Mouse (Mus musculus): ENCODE results near the gene Nupl1. TPM values are rescaled to one million over a fixed set of nuclear protein-coding genes. Genes with fewer than 3 reads are reported as not detected.

Nupl1 gene
- polyA plus RNA-seq, 1 experiment = not detected

DNA sequence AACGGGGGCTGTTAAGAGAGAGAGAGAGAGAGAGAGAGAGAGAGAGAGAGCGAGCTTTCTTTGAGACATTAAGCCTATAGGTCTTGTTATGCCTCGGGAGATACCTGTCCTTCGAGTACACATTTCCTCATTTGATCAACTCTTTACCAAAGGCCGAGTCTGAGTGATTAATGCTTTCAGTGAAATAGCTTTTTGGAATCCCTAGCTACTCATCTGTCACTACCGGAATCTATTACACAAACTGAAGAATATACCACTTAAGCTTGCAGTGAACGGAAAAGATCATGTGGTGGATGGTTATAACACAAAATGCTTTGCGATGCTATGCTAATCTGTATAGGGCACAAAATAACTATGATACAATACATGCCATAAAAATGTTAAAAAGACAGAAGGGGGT, 865 bp downstream of the Nupl1 start:
- Histone ChIP-seq H3K4me1 (replicated peaks; ENCODE audit: control insufficient read depth, insufficient read depth, low read length) (peaks cover 14% of the 10 kb centered on the region), H3K27ac (ENCODE audit: control insufficient read depth, insufficient read depth, low read length) (no peak overlapping the region), H3K4me3 (ENCODE audit: control insufficient read depth, insufficient read depth, low read length) (no peak overlapping the region), H3K27me3 (ENCODE audit: control insufficient read depth, insufficient read depth, low read length) (no peaks in the 10 kb centered on the region), H3K36me3 (ENCODE audit: control insufficient read depth, insufficient read depth, low read length) (no peaks in the 10 kb centered on the region)
- TF ChIP-seq POLR2A (IDR thresholded peaks at IDR 0.05; ENCODE audit: control insufficient read depth, extremely low read depth, insufficient read depth, low read length, poor library complexity) = no peak
- TF ChIP-seq CTCF (IDR thresholded peaks at IDR 0.05; ENCODE audit: borderline replicate concordance, control insufficient read depth, extremely low read depth, insufficient read depth, low read length, poor library complexity) = no peak
- 5% methylated on average over 8 of the region's 8 CpGs for WGBS
- no peak for DNase-seq

DNA sequence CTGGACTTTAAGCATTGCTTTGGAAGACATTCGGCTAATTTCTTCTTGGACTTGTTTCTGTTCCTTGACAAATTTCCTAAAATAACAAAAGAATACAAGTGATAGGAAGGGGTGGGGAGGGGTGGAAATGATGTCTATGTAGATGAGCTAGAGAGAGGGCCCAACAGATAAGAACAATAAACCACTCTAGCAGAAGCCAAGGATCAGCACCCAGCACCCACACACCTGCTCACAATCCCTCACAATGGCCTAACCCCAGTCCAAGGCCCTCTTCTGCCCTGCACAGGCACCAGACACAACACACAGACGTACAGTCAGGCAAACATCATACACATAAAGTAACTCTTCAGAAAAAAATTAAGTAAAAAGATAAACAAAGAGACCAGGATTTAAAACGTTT, 12.7 kb downstream of the Nupl1 start:
- Histone ChIP-seq H3K36me3 (ENCODE audit: control insufficient read depth, insufficient read depth, low read length) (peaks cover 47% of the 10 kb centered on the region), H3K4me3 (ENCODE audit: control insufficient read depth, insufficient read depth, low read length) (no peak overlapping the region), H3K27me3 (ENCODE audit: control insufficient read depth, insufficient read depth, low read length) (no peaks in the 10 kb centered on the region), H3K27ac (ENCODE audit: control insufficient read depth, insufficient read depth, low read length) (no peak overlapping the region), H3K4me1 (replicated peaks; ENCODE audit: control insufficient read depth, insufficient read depth, low read length) (no peaks in the 10 kb centered on the region)
- no peak for TF ChIP-seq CTCF (IDR thresholded peaks at IDR 0.05; ENCODE audit: borderline replicate concordance, control insufficient read depth, extremely low read depth, insufficient read depth, low read length, poor library complexity)
- no peak for TF ChIP-seq POLR2A (IDR thresholded peaks at IDR 0.05; ENCODE audit: control insufficient read depth, extremely low read depth, insufficient read depth, low read length, poor library complexity)
- WGBS = 91% methylated on average over 3 of the region's 3 CpGs
- no peak for DNase-seq

DNA sequence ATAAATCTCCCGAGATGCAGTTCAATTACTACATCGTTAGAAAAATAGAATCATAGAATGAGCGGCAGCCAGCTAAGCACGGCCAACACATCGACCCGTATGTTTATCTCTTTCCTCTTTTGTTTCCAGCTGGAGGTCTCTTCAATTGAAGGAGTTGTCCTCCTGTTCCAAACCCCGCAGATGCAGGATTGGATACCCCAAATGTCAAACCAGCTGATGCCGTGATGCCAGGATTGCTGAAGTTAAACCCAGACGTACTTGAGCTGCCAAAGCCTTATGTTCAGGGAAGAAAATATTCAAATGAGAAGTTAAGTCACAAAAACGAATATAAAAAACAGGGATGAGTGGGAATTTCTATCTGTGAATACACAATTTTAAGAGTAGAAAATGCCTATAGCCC, 31.3 kb downstream of the Nupl1 start:
- DNase-seq = no peak
- H3K36me3 ChIP-seq (ENCODE audit: control insufficient read depth, insufficient read depth, low read length) = peaks cover 32% of the 10 kb centered on the region
- no peak for TF ChIP-seq POLR2A (IDR thresholded peaks at IDR 0.05; ENCODE audit: control insufficient read depth, extremely low read depth, insufficient read depth, low read length, poor library complexity)
- no peak for TF ChIP-seq CTCF (IDR thresholded peaks at IDR 0.05; ENCODE audit: borderline replicate concordance, control insufficient read depth, extremely low read depth, insufficient read depth, low read length, poor library complexity)
- no peak overlapping the region for H3K4me3 ChIP-seq (ENCODE audit: control insufficient read depth, insufficient read depth, low read length)
- H3K27me3 ChIP-seq (ENCODE audit: control insufficient read depth, insufficient read depth, low read length) = no peaks in the 10 kb centered on the region
- WGBS = 97% methylated on average over 10 of the region's 10 CpGs
- H3K27ac ChIP-seq (ENCODE audit: control insufficient read depth, insufficient read depth, low read length) = no peak overlapping the region
- H3K4me1 ChIP-seq (replicated peaks; ENCODE audit: control insufficient read depth, insufficient read depth, low read length) = no peaks in the 10 kb centered on the region

DNA sequence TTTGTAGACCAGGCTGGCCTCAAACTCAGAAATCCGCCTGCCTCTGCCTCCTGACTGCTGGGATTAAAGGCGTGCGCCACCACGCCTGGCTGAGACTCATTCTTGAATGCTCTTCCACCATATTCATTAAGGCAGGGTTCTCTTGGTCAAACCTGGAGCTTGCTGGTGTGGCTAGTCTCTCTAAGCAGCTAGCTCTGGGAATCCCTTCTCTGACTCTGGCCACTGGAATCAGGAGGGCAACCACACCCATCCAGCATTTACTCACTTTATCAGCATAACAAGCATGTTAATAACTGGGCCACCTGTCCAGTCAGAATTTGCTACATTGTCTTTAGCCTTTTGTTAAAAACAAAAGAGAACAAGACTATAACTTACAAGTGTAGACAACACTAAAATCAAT, 33.6 kb downstream of the Nupl1 start:
- H3K36me3 ChIP-seq (ENCODE audit: control insufficient read depth, insufficient read depth, low read length) = peaks cover 27% of the 10 kb centered on the region
- 97% methylated on average over 4 of the region's 4 CpGs for WGBS
- H3K4me1 ChIP-seq (replicated peaks; ENCODE audit: control insufficient read depth, insufficient read depth, low read length) = no peaks in the 10 kb centered on the region

DNA sequence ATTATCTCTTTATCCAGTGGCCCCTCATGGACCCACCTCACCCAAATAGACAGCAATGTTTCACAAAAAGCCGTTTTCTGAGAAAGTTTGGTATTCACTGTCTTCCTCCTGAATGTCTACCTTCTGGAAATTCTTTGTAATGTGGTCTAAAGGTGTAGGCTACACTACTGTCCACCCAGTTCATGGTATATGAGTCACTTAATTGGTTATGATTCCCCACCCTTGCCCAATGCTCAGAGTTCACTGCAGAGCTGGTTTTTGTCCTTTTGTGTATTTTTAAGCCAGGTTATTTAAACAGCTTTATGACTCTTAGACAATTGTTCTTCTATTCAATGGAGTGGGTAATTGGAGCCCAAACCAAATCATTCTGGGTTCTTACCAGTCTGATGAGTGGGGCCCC, 35.1 kb downstream of the Nupl1 start:
- no peaks in the 10 kb centered on the region for H3K27me3 ChIP-seq (ENCODE audit: control insufficient read depth, insufficient read depth, low read length)
- H3K36me3 ChIP-seq (ENCODE audit: control insufficient read depth, insufficient read depth, low read length) = peaks cover 19% of the 10 kb centered on the region
- no peaks in the 10 kb centered on the region for H3K4me1 ChIP-seq (replicated peaks; ENCODE audit: control insufficient read depth, insufficient read depth, low read length)
- no peak for DNase-seq
- 93% methylated on average over 1 of the region's 1 CpGs for WGBS
- no peak overlapping the region for H3K27ac ChIP-seq (ENCODE audit: control insufficient read depth, insufficient read depth, low read length)
- no peak overlapping the region for H3K4me3 ChIP-seq (ENCODE audit: control insufficient read depth, insufficient read depth, low read length)
- no peak for TF ChIP-seq CTCF (IDR thresholded peaks at IDR 0.05; ENCODE audit: borderline replicate concordance, control insufficient read depth, extremely low read depth, insufficient read depth, low read length, poor library complexity)
- TF ChIP-seq POLR2A (IDR thresholded peaks at IDR 0.05; ENCODE audit: control insufficient read depth, extremely low read depth, insufficient read depth, low read length, poor library complexity) = no peak

More for the DNA sequence above, 33.6 kb downstream of the Nupl1 start:
- no peak for DNase-seq
- H3K4me3 ChIP-seq (ENCODE audit: control insufficient read depth, insufficient read depth, low read length) = no peak overlapping the region
- H3K27me3 ChIP-seq (ENCODE audit: control insufficient read depth, insufficient read depth, low read length) = no peaks in the 10 kb centered on the region
- H3K27ac ChIP-seq (ENCODE audit: control insufficient read depth, insufficient read depth, low read length) = no peak overlapping the region
- TF ChIP-seq POLR2A (IDR thresholded peaks at IDR 0.05; ENCODE audit: control insufficient read depth, extremely low read depth, insufficient read depth, low read length, poor library complexity) = no peak

DNA sequence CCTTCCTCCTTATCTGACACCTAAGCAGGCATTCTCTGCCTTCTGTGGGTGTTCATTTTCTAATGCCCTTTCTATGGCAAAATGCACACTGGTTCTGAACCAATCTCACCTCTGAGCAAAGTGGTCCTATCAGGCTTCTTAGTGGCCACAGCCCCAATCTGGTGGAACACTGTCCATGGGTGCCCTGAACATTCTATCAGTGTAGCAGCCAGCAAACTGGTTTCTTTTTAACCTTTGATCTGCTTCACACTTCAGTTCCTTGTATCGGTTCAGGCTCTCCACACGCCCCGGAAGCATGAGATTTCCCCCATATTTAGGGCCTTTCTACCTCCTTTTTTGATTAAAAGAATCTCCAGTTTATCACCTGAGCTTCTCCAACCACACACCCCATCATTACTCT, 36.2 kb downstream of the Nupl1 start:
- 96% methylated on average over 3 of the region's 3 CpGs for WGBS
- no peak for DNase-seq
- Histone ChIP-seq H3K4me1 (replicated peaks; ENCODE audit: control insufficient read depth, insufficient read depth, low read length) (no peaks in the 10 kb centered on the region), H3K27me3 (ENCODE audit: control insufficient read depth, insufficient read depth, low read length) (no peaks in the 10 kb centered on the region), H3K27ac (ENCODE audit: control insufficient read depth, insufficient read depth, low read length) (no peak overlapping the region), H3K4me3 (ENCODE audit: control insufficient read depth, insufficient read depth, low read length) (no peak overlapping the region), H3K36me3 (ENCODE audit: control insufficient read depth, insufficient read depth, low read length) (peaks cover 15% of the 10 kb centered on the region; the same call in 1 of the 2 replicates)
- TF ChIP-seq CTCF (IDR thresholded peaks at IDR 0.05; ENCODE audit: borderline replicate concordance, control insufficient read depth, extremely low read depth, insufficient read depth, low read length, poor library complexity) (no peak), POLR2A (IDR thresholded peaks at IDR 0.05; ENCODE audit: control insufficient read depth, extremely low read depth, insufficient read depth, low read length, poor library complexity) (no peak)

DNA sequence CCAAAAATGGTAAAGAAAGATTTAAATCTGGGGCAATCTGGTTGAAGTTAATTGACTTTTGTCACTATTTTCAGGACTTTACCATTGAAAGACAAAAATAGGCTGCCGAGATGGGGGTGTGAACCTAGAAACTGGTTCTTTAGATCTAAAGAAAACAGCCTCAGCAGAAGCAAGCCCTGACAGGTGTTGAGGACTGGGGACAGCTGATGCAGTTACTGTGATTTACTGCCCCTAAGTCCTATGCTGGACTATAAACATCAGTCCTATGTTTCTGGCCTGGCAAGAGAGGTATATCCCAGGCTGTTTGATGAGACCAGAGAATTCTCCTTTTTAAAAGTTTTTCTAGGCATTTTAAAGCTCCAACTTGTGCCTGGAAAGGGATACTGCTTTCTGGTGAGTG, 37.2 kb downstream of the Nupl1 start:
- TF ChIP-seq CTCF (IDR thresholded peaks at IDR 0.05; ENCODE audit: borderline replicate concordance, control insufficient read depth, extremely low read depth, insufficient read depth, low read length, poor library complexity) = no peak
- no peak for TF ChIP-seq POLR2A (IDR thresholded peaks at IDR 0.05; ENCODE audit: control insufficient read depth, extremely low read depth, insufficient read depth, low read length, poor library complexity)
- H3K36me3 ChIP-seq (ENCODE audit: control insufficient read depth, insufficient read depth, low read length) = peaks cover 8% of the 10 kb centered on the region; the same call in 1 of the 2 replicates
- no peak overlapping the region for H3K27ac ChIP-seq (ENCODE audit: control insufficient read depth, insufficient read depth, low read length)
- H3K4me3 ChIP-seq (ENCODE audit: control insufficient read depth, insufficient read depth, low read length) = no peak overlapping the region
- no peaks in the 10 kb centered on the region for H3K27me3 ChIP-seq (ENCODE audit: control insufficient read depth, insufficient read depth, low read length)
- WGBS = 82% methylated on average over 1 of the region's 1 CpGs
- H3K4me1 ChIP-seq (replicated peaks; ENCODE audit: control insufficient read depth, insufficient read depth, low read length) = no peaks in the 10 kb centered on the region
- no peak for DNase-seq
